Mouse (Mus musculus) mature B cell (primary cell): Measurements from ENCODE around the gene Nudt2.
"Not testable (repeated sequence)": the region's sequence is repeated elsewhere in the genome, so short reads cannot be mapped to it uniquely, and the experiment has no call there.

ENCODE experiments used
- in situ Hi-C: fragments of 300-500 bp; cut with MboI; formaldehyde crosslinking; loops from 2 replicates; pipeline ENCODE4 v1.14.3; 2019

The Nudt2 gene

GRCm38 (mm10) chr4:41464345-41465286 is at the start of gene Nudt2, which contains the start of gene Kif24:
TSS of gene Nudt2 (plus strand) at chr4:41465151.
TSS of gene Kif24 (minus strand) at chr4:41464887.
- in situ Hi-C loops: no loop called here

- in situ Hi-C loops: no loop called here
Measured at GRCm38 (mm10) chr4:41416966-41417365, 48.0 kb upstream of the Nudt2 start.

- in situ Hi-C loops: no loop called here
Measured at GRCm38 (mm10) chr4:41438931-41439330, 26.0 kb upstream of the Nudt2 start.

- in situ Hi-C loops: no loop called here
Measured at GRCm38 (mm10) chr4:41442790-41443302, 22.1 kb upstream of the Nudt2 start.

GRCm38 (mm10) chr4:41447595-41447994 is 17.4 kb upstream of the Nudt2 start:
- in situ Hi-C loops: no loop called here

GRCm38 (mm10) chr4:41460690-41461089 is 4.3 kb upstream of the Nudt2 start:
- in situ Hi-C loops: no loop called here

GRCm38 (mm10) chr4:41463051-41463738 is 1.8 kb upstream of the Nudt2 start:
- in situ Hi-C loops: not testable (repeated sequence)

GRCm38 (mm10) chr4:41465287-41465665 is 325 bp downstream of the Nudt2 start:
- in situ Hi-C loops: no loop called here

- in situ Hi-C loops: no loop called here
Measured at GRCm38 (mm10) chr4:41468396-41469080, 3.6 kb downstream of the Nudt2 start.

- in situ Hi-C loops: no loop called here
Measured at GRCm38 (mm10) chr4:41469199-41469598, 4.2 kb downstream of the Nudt2 start.

GRCm38 (mm10) chr4:41470051-41470683 is 5.2 kb downstream of the Nudt2 start:
- in situ Hi-C loops: no loop called here

GRCm38 (mm10) chr4:41470684-41471383 is 5.9 kb downstream of the Nudt2 start:
- in situ Hi-C loops: no loop called here

- in situ Hi-C loops: no loop called here
Measured at GRCm38 (mm10) chr4:41471384-41471689, 6.4 kb downstream of the Nudt2 start.

GRCm38 (mm10) chr4:41477648-41478160 is 12.8 kb downstream of the Nudt2 start:
- in situ Hi-C loops: no loop called here

- in situ Hi-C loops: no loop called here
Measured at GRCm38 (mm10) chr4:41478751-41479455, 14.0 kb downstream of the Nudt2 start.

GRCm38 (mm10) chr4:41479456-41479804 is 14.5 kb downstream of the Nudt2 start:
- in situ Hi-C loops: no loop called here

GRCm38 (mm10) chr4:41480254-41480653 is 15.3 kb downstream of the Nudt2 start:
- in situ Hi-C loops: no loop called here

- in situ Hi-C loops: no loop called here
Measured at GRCm38 (mm10) chr4:41481601-41482017, 16.7 kb downstream of the Nudt2 start.

GRCm38 (mm10) chr4:41492951-41493350 is 28.0 kb downstream of the Nudt2 start:
- in situ Hi-C loops: no loop called here

GRCm38 (mm10) chr4:41493464-41494116 is 28.6 kb downstream of the Nudt2 start:
- in situ Hi-C loops: no loop called here
